Mouse (Mus musculus): Measurements from ENCODE around the gene Sirt2. TPM values are rescaled to one million over a fixed set of nuclear protein-coding genes. Genes with fewer than 3 reads are reported as not detected.

Sirt2 gene
- polyA plus RNA-seq, 1 experiment from 2014 or later, result 86.4 TPM

DNA sequence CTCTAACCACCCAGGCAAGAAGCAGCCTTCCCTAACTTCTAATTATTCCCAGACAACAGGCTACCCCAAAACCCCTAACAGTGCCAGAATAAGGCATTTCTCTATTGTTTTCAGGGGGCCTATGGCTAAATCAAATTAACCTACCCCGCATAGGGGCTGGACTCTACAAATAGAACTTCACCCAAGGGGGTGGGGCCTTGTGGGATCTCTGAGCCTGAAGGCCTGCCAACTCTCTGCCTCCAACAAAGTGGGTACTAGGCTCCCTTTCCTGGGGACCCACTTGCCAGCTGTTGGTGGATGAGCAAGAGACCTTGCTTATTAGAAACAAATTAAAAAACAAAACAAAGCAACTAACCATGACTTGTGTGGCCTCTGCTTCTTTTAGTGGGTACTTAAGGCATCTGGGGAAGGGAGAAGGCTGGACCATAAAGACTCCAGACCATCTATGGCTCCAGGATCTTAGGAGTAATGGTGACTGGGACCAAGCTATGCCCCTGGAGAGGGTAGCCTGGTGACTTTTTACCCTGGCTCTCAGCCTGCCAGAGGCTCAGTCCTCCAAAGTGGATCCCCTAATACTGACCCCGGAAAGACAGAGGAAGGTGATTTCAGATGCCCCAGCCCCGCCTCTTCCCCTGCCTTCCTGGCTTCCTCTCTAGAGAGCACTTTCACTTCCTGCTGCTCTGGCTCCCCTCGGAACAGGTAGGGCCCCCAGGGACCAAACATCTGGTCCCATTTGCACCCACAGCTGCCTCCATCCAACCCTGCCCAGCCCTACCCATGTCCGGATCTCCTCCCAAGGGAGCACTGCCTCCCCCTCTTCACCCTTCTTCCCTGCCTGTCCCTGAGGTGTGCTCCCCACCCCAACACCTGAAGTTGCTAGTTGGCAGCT lies 22.0 kb downstream of the Sirt2 start, which contains the start of gene Rinl:
Rinl (plus strand) TSS at position 663 of the 889 bp plus-strand sequence.
- Histone ChIP-seq H3K4me2 (replicated peaks) (no peak within 1 kb of the TSS), H3K27ac (no peak within 1 kb of the TSS), H3K4me1 (no peaks in the 10 kb centered on the region), H3K27me3 (replicated peaks) (no peaks in the 10 kb centered on the region), H3K36me3 (peaks cover 25% of the 10 kb centered on the region), H3K9ac (no peak within 1 kb of the TSS), H3K4me3 (no peak within 1 kb of the TSS), H3K9me3 (no peaks in the 10 kb centered on the region)
- no peak for ATAC-seq (ENCODE audit: low FRiP score, low read depth)
- 78% methylated on average over 5 of the region's 5 CpGs for WGBS

DNA sequence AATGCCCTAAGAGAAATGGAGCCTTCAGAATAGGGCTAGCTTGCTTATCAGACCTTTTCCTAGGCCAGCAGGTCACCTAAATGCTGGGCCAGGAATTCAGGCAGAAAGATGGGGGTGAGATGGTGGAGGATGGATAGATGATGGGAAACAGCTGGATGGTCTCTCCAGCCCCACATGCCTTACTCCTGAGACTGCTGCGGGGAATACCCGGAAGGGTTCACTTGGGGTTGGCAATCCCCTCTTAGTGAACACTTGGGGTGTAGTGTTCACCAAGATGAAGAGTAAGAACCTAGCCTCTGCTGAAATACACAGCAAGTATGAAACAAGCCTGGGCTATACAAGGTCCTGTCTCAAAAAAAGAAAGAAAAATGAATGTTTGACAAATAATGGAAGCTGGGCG lies 22.7 kb downstream of the Sirt2 start:
- no peaks in the 10 kb centered on the region for H3K27me3 ChIP-seq (replicated peaks)
- H3K4me1 ChIP-seq, result no peaks in the 10 kb centered on the region
- ATAC-seq (ENCODE audit: low FRiP score, low read depth), result no peak
- 81% methylated on average over 3 of the region's 3 CpGs for WGBS
- no peak overlapping the region for H3K9ac ChIP-seq
- H3K9me3 ChIP-seq, result no peaks in the 10 kb centered on the region
- H3K27ac ChIP-seq, result no peak overlapping the region
- no peak overlapping the region for H3K4me2 ChIP-seq (replicated peaks)
- peaks cover 21% of the 10 kb centered on the region for H3K36me3 ChIP-seq
- no peak overlapping the region for H3K4me3 ChIP-seq

GRCm38 (mm10) chr7:28790066-28790806 lies 23.7 kb downstream of the Sirt2 start:
- 53% methylated on average over 8 of the region's 8 CpGs for WGBS
- no peak for ATAC-seq (ENCODE audit: low FRiP score, low read depth)

GRCm38 (mm10) chr7:28791706-28792105 lies 25.2 kb downstream of the Sirt2 start:
- Histone ChIP-seq H3K27ac (no peak overlapping the region), H3K9me3 (no peaks in the 10 kb centered on the region), H3K4me1 (peaks cover 4% of the 10 kb centered on the region), H3K9ac (no peak overlapping the region), H3K4me2 (replicated peaks) (no peak overlapping the region), H3K4me3 (no peak overlapping the region), H3K36me3 (peaks cover 9% of the 10 kb centered on the region; the same call in 1 of the 2 replicates), H3K27me3 (replicated peaks) (no peaks in the 10 kb centered on the region)
- ATAC-seq (ENCODE audit: low FRiP score, low read depth), result no peak

More at GRCm38 (mm10) chr7:28790066-28790806, 23.7 kb downstream of the Sirt2 start:
- Histone ChIP-seq H3K36me3 (peaks cover 21% of the 10 kb centered on the region), H3K4me1 (no peaks in the 10 kb centered on the region), H3K9ac (no peak overlapping the region), H3K27me3 (replicated peaks) (no peaks in the 10 kb centered on the region), H3K27ac (no peak overlapping the region), H3K4me3 (no peak overlapping the region), H3K9me3 (no peaks in the 10 kb centered on the region), H3K4me2 (replicated peaks) (no peak overlapping the region)

GRCm38 (mm10) chr7:28792391-28793185 lies 26.1 kb downstream of the Sirt2 start:
- ATAC-seq (ENCODE audit: low FRiP score, low read depth), result no peak
- WGBS, result 84% methylated on average over 14 of the region's 14 CpGs
- Histone ChIP-seq H3K9me3 (no peaks in the 10 kb centered on the region), H3K9ac (no peak overlapping the region), H3K4me3 (no peak overlapping the region), H3K36me3 (peaks cover 4% of the 10 kb centered on the region; the same call in 1 of the 2 replicates), H3K27ac (no peak overlapping the region), H3K27me3 (replicated peaks) (no peaks in the 10 kb centered on the region), H3K4me2 (replicated peaks) (no peak overlapping the region), H3K4me1 (peaks cover 8% of the 10 kb centered on the region)

- Histone ChIP-seq H3K4me2 (replicated peaks) (no peak overlapping the region), H3K36me3 (no peaks in the 10 kb centered on the region), H3K4me1 (peaks cover 8% of the 10 kb centered on the region), H3K4me3 (no peak overlapping the region), H3K27ac (no peak overlapping the region), H3K9me3 (no peaks in the 10 kb centered on the region), H3K9ac (no peak overlapping the region), H3K27me3 (replicated peaks) (no peaks in the 10 kb centered on the region)
- ATAC-seq (ENCODE audit: low FRiP score, low read depth), result no peak
- 44% methylated on average over 2 of the region's 2 CpGs for WGBS
Measured at GRCm38 (mm10) chr7:28793834-28794233, 27.3 kb downstream of the Sirt2 start.

- no peak overlapping the region for H3K9ac ChIP-seq
- H3K27me3 ChIP-seq (replicated peaks), result no peaks in the 10 kb centered on the region
- H3K4me1 ChIP-seq, result peaks cover 8% of the 10 kb centered on the region
- no peaks in the 10 kb centered on the region for H3K36me3 ChIP-seq
- no peak overlapping the region for H3K27ac ChIP-seq
- WGBS, result 87% methylated on average over 3 of the region's 3 CpGs
- H3K4me2 ChIP-seq (replicated peaks), result no peak overlapping the region
- H3K9me3 ChIP-seq, result no peaks in the 10 kb centered on the region
- H3K4me3 ChIP-seq, result no peak overlapping the region
- ATAC-seq (ENCODE audit: low FRiP score, low read depth), result no peak
Measured at GRCm38 (mm10) chr7:28794496-28794895, 28.0 kb downstream of the Sirt2 start.

DNA sequence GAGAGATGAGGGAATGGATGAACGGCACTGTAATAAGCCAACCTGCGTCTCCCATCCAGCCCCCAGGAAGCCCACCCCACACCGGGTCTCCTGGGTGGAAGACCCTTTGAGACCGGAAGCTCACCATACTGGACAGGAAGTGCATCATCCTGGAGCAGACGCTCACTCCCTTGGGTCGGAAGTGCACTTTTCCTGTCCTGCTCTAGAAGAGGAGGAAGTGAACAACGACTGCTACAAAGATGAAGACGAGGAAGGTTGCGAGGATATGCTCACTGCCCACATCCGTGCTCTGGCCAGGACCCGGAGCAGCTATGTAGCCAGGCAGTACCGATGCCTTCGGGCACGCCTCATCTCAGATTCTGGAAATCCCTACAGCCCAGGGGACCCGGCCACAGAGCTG lies 29.3 kb downstream of the Sirt2 start:
- 81% methylated on average over 15 of the region's 15 CpGs for WGBS
- Histone ChIP-seq H3K9ac (no peak overlapping the region), H3K36me3 (no peaks in the 10 kb centered on the region), H3K4me3 (no peak overlapping the region), H3K27me3 (replicated peaks) (no peaks in the 10 kb centered on the region), H3K4me2 (replicated peaks) (0 out of 2 replicates have a peak overlapping the region, but pooled peaks have one; percentile 50), H3K27ac (no peak overlapping the region), H3K9me3 (no peaks in the 10 kb centered on the region), H3K4me1 (peaks cover 8% of the 10 kb centered on the region)
- no peak for ATAC-seq (ENCODE audit: low FRiP score, low read depth)

DNA sequence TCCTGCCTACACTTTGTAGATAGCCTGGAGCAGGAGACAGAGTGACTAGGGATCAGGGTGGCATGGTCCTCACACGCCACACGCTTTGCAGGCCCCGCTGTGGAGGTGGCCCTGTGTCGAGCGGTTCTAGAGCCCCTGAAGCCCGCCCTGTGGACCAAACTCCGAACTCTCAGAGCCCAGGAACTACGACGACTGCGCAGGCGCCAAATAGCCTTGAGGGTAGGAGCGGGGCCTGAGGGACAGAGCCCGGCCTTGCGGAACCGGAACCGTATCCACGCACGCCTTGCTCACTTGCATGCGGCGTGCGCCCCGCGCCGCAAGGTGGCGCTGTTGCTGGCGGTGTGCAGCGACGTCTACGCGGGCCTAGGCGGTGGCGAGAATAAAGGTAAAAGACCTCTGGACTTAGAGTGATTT lies 30.0 kb downstream of the Sirt2 start:
- no peaks in the 10 kb centered on the region for H3K27me3 ChIP-seq (replicated peaks)
- H3K4me1 ChIP-seq, result peaks cover 8% of the 10 kb centered on the region
- no peaks in the 10 kb centered on the region for H3K36me3 ChIP-seq
- H3K4me2 ChIP-seq (replicated peaks), result peak overlapping the region; percentile 50
- ATAC-seq (ENCODE audit: low FRiP score, low read depth), result peak; percentile 70; the same call in 1 of the 2 replicates
- H3K4me3 ChIP-seq, result peak overlapping the region; percentile 7; the same call in 1 of the 2 replicates
- no peak overlapping the region for H3K27ac ChIP-seq
- H3K9ac ChIP-seq, result peak overlapping the region; percentile 35
- no peaks in the 10 kb centered on the region for H3K9me3 ChIP-seq
- 16% methylated on average over 32 of the region's 32 CpGs for WGBS

DNA sequence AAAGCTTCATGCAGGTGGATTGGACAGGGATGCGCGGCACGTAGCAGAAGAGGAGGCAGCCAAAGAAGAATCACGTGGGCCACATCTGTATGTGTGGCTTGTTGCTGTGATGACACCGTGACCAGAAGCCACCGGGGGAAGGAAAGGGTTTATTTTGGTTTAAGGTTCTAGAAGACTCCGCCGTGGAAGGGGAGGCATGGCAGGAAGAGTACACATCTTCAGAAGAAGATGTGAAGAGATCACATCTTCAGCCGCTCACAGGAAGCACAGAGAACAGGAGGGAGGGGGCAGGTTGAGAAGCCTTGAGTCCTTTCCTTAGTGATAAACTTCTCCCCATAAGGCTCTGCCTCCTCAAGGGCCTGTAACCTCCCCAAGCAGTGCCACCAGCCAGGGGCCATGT lies 33.5 kb downstream of the Sirt2 start:
- H3K36me3 ChIP-seq, result no peaks in the 10 kb centered on the region
- no peaks in the 10 kb centered on the region for H3K9me3 ChIP-seq
- H3K4me3 ChIP-seq, result no peak overlapping the region
- no peak overlapping the region for H3K9ac ChIP-seq
- peaks cover 22% of the 10 kb centered on the region for H3K4me1 ChIP-seq
- H3K27ac ChIP-seq, result no peak overlapping the region
- ATAC-seq (ENCODE audit: low FRiP score, low read depth), result no peak
- 96% methylated on average over 9 of the region's 9 CpGs for WGBS
- no peaks in the 10 kb centered on the region for H3K27me3 ChIP-seq (replicated peaks)
- no peak overlapping the region for H3K4me2 ChIP-seq (replicated peaks)

- Histone ChIP-seq H3K4me3 (no peak overlapping the region), H3K36me3 (no peaks in the 10 kb centered on the region), H3K4me1 (peaks cover 20% of the 10 kb centered on the region), H3K27ac (no peak overlapping the region), H3K9ac (no peak overlapping the region), H3K27me3 (replicated peaks) (no peaks in the 10 kb centered on the region), H3K9me3 (no peaks in the 10 kb centered on the region), H3K4me2 (replicated peaks) (no peak overlapping the region)
- no peak for ATAC-seq (ENCODE audit: low FRiP score, low read depth)
- 77% methylated on average over 3 of the region's 3 CpGs for WGBS
Measured at GRCm38 (mm10) chr7:28801451-28801850, 34.9 kb downstream of the Sirt2 start.

All from neural tube, embryonic 12.5 days (tissue).